Comparison of ENCODE assay signal across 8 mouse cellular contexts in the genomic region with DNA sequence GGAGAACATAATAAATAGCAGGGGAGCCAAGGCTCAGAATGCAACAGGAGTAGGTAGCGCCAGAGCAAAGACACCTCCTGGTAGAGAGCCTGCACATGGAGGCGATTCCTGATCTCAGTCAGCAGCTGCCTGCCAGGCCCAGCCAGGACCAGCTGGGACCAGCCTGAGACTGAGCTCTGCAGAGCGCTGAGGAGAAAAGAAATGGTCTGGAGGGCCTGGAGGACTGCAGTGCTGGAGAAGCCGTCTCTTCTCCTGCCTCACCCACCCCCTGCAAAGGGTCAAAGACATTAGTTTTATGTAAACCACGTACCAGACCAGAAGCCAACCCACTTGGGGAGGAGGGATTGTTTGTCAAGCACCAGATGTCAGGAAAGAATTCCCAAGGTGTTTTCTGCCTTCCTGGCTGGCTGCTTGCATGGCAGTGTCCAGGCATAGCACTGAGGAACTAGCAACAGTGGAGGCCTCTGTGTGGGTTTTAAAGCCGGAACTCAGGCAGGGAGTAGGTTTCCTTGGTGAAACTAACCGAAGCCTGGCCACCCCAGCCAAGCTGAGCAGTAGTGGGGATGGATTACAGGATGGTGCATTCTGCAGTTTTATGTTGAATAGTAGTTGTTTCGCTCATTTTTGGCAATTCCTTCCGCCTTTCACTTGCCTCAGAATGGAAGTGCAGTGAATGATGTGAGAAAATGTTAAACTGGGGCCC.
DNase-seq lines count a peak whose midpoint lies in the region; ATAC-seq and TF ChIP-seq lines count a peak whose summit lies in the region.

No protein-coding gene starts in this region.

- no peak for TF ChIP-seq EP300 in stomach, postnatal 0 days (optimal IDR thresholded peaks at IDR 0.05)

- WGBS in hindbrain, embryonic 16.5 days, result 35% methylated on average over 9 of the region's 9 CpGs
- WGBS in lung, embryonic 16.5 days, result 38% methylated on average over 9 of the region's 9 CpGs
- 33% methylated on average over 9 of the region's 9 CpGs for WGBS in stomach, postnatal 0 days

- no peak for TF ChIP-seq CTCF in brain, embryonic 14.5 days (IDR thresholded peaks at IDR 0.05; ENCODE audit: borderline replicate concordance, extremely low read depth, insufficient read depth, insufficient read length)
- no peak for TF ChIP-seq CTCF in stomach, postnatal 0 days (IDR thresholded peaks at IDR 0.05; ENCODE audit: low read depth)

- peak; percentile 79 for DNase-seq in NIH3T3 (ENCODE audit: low read depth)
- peak; percentile 79 for DNase-seq in brain, embryonic 14.5 days (ENCODE audit: low read depth)
- peak; percentile 44 for DNase-seq in stomach, postnatal 0 days (ENCODE audit: low spot score)
- no peak for DNase-seq in urinary bladder, postnatal 10 days (ENCODE audit: low spot score)
- DNase-seq in adrenal gland, postnatal 14 days, result no peak
- no peak for DNase-seq in cerebellum, adult 9-10 months

- H3K4me3 ChIP-seq in hindbrain, embryonic 16.5 days (ENCODE audit: low read length), result no peak overlapping the region
- no peak overlapping the region for H3K4me3 ChIP-seq in lung, embryonic 16.5 days (ENCODE audit: low read length)
- H3K4me3 ChIP-seq in stomach, postnatal 0 days (ENCODE audit: low read depth, low read length), result no peak overlapping the region

- H3K36me3 ChIP-seq in hindbrain, embryonic 16.5 days (ENCODE audit: control insufficient read depth, insufficient read depth, low read length), result no peaks in the 10 kb centered on the region
- no peaks in the 10 kb centered on the region for H3K36me3 ChIP-seq in lung, embryonic 16.5 days (ENCODE audit: control insufficient read depth, insufficient read depth, low read length)
- H3K36me3 ChIP-seq in stomach, postnatal 0 days (ENCODE audit: control insufficient read depth, insufficient read depth, low read length), result no peaks in the 10 kb centered on the region

- H3K9me3 ChIP-seq in hindbrain, embryonic 16.5 days (ENCODE audit: control insufficient read depth, low read length), result no peaks in the 10 kb centered on the region
- H3K9me3 ChIP-seq in lung, embryonic 16.5 days (ENCODE audit: control insufficient read depth, low read length), result no peaks in the 10 kb centered on the region
- H3K9me3 ChIP-seq in stomach, postnatal 0 days (ENCODE audit: control insufficient read depth, low read length), result no peaks in the 10 kb centered on the region

- H3K27me3 ChIP-seq in hindbrain, embryonic 16.5 days (replicated peaks; ENCODE audit: control insufficient read depth, insufficient read depth, low read length), result no peaks in the 10 kb centered on the region
- H3K27me3 ChIP-seq in lung, embryonic 16.5 days (ENCODE audit: control insufficient read depth, insufficient read depth, low read depth, low read length), result no peaks in the 10 kb centered on the region
- no peaks in the 10 kb centered on the region for H3K27me3 ChIP-seq in stomach, postnatal 0 days (ENCODE audit: control insufficient read depth, insufficient read depth, low read length)

- H3K27ac ChIP-seq in hindbrain, embryonic 16.5 days (ENCODE audit: low read depth, low read length), result peak overlapping the region; percentile 64
- H3K27ac ChIP-seq in lung, embryonic 16.5 days (ENCODE audit: low read length), result peak overlapping the region; percentile 68
- H3K27ac ChIP-seq in stomach, postnatal 0 days (replicated peaks), result peak overlapping the region; percentile 86

- H3K9ac ChIP-seq in hindbrain, embryonic 16.5 days (ENCODE audit: low read depth, low read length), result no peak overlapping the region
- peak overlapping the region; percentile 5; the same call in 1 of the 2 replicates for H3K9ac ChIP-seq in lung, embryonic 16.5 days (ENCODE audit: low read length)
- peak overlapping the region; percentile 27; the same call in 1 of the 2 replicates for H3K9ac ChIP-seq in stomach, postnatal 0 days (ENCODE audit: low read length)

- ATAC-seq in hindbrain, embryonic 16.5 days, result peak; percentile 68
- ATAC-seq in lung, embryonic 16.5 days (ENCODE audit: low read depth), result peak; percentile 71
- peak; percentile 73 for ATAC-seq in stomach, postnatal 0 days (ENCODE audit: low FRiP score, low TSS enrichment)

- no peak for TF ChIP-seq POLR2A in brain, embryonic 14.5 days (IDR thresholded peaks at IDR 0.05; ENCODE audit: borderline replicate concordance, extremely low read depth, insufficient read depth, insufficient read length, poor library complexity, severe bottlenecking)

- H3K4me1 ChIP-seq in hindbrain, embryonic 16.5 days (ENCODE audit: control insufficient read depth, insufficient read depth, low read depth, low read length), result peaks cover 28% of the 10 kb centered on the region
- H3K4me1 ChIP-seq in lung, embryonic 16.5 days (replicated peaks; ENCODE audit: control insufficient read depth, insufficient read depth, low read length), result peaks cover 62% of the 10 kb centered on the region
- H3K4me1 ChIP-seq in stomach, postnatal 0 days (replicated peaks; ENCODE audit: control insufficient read depth, insufficient read depth), result peaks cover 25% of the 10 kb centered on the region

- H3K4me2 ChIP-seq in hindbrain, embryonic 16.5 days (ENCODE audit: low read length), result no peak overlapping the region
- no peak overlapping the region for H3K4me2 ChIP-seq in lung, embryonic 16.5 days (ENCODE audit: low read depth, low read length)
- no peak overlapping the region for H3K4me2 ChIP-seq in stomach, postnatal 0 days (replicated peaks; ENCODE audit: low read depth)

Comparison
In these comparisons a context has a peak if more than half of its experiments do, and no peak if none do; other contexts are left out.
1. DNase-seq: peak in NIH3T3 (single experiment), brain, embryonic 14.5 days (single experiment) and stomach, postnatal 0 days (single experiment); none in urinary bladder, postnatal 10 days (single experiment), adrenal gland, postnatal 14 days (single experiment) and cerebellum, adult 9-10 months (single experiment).
2. Peak in every context shown above with its lines, with median percentiles within 50 percentile points of each other: ATAC-seq and H3K27ac ChIP-seq.